Comparison of ENCODE assay signal across 7 mouse cellular contexts in the genomic region with DNA sequence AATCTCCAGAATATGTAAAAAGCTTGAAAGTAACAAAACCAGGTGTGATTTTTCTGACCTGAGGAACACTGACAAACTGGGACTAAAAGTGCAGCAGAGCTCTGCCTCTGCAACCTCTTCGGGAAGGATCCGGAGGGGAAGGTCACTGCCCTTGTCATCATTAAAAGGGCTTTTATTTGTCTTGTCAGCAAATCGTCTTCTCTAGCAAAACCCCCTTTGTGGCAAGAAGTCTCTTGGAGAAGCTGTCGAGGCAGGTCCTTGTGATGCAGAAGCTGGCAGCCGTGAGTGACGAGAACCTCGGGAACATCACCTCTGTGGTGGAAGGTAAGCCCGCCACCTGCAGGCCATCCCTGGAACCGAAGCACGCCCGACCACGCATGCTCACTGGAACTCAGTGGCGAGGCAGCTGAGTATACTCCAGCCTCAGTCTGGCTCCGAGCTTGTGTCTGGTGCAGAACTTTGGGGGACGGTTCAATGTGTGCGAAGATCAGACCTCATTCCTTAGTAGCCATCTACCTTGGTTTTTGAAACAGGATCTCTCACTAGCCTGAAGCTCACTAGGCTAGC. TPM values are rescaled to one million over a fixed set of nuclear protein-coding genes. Genes with fewer than 3 reads are reported as not detected.
DNase-seq lines count a peak whose midpoint lies in the region; ATAC-seq lines count a peak whose summit lies in the region.

No protein-coding gene starts in this region.

- H3K4me1 ChIP-seq in embryonic facial prominence, embryonic 10.5 days: peaks cover 13% of the 10 kb centered on the region
- H3K4me1 ChIP-seq in limb, embryonic 10.5 days: peaks cover 20% of the 10 kb centered on the region
- no peaks in the 10 kb centered on the region; the same call in 1 of the 2 replicates for H3K4me1 ChIP-seq in midbrain, embryonic 14.5 days (ENCODE audit: control insufficient read depth, insufficient read depth, low read length)

- peak overlapping the region; percentile 67; the same call in 1 of the 2 replicates for H3K27ac ChIP-seq in embryonic facial prominence, embryonic 10.5 days (replicated peaks)
- H3K27ac ChIP-seq in limb, embryonic 10.5 days: peak overlapping the region; percentile 72
- no peak overlapping the region for H3K27ac ChIP-seq in midbrain, embryonic 14.5 days (replicated peaks; ENCODE audit: low read depth, low read length)

- ATAC-seq in granulocyte monocyte progenitor cell, adult 5-6 weeks (replicated peaks; ENCODE audit: poor library complexity, severe bottlenecking): peak; percentile 43; the same call in 1 of the 2 replicates
- peak; percentile 84 for ATAC-seq in midbrain, embryonic 14.5 days (ENCODE audit: low FRiP score, low TSS enrichment)

- DNase-seq in adrenal gland, postnatal 25 days: peak; percentile 90
- DNase-seq in embryonic facial prominence, embryonic 10.5 days (ENCODE audit: low spot score): peak; percentile 89
- peak; percentile 80 for DNase-seq in kidney, adult 11 months
- DNase-seq in limb, embryonic 10.5 days (ENCODE audit: low spot score): peak; percentile 91
- peak; percentile 91 for DNase-seq in midbrain, embryonic 14.5 days
- peak; percentile 68 to 84 for DNase-seq in spleen, postnatal 10 days (ENCODE audit: low spot score in 2 of 2)

- H3K9me3 ChIP-seq in embryonic facial prominence, embryonic 10.5 days: no peaks in the 10 kb centered on the region
- no peaks in the 10 kb centered on the region for H3K9me3 ChIP-seq in limb, embryonic 10.5 days (replicated peaks)
- H3K9me3 ChIP-seq in midbrain, embryonic 14.5 days (ENCODE audit: control insufficient read depth, low read length): no peaks in the 10 kb centered on the region

- H3K4me3 ChIP-seq in embryonic facial prominence, embryonic 10.5 days: peak overlapping the region; percentile 39
- peak overlapping the region; percentile 32 for H3K4me3 ChIP-seq in limb, embryonic 10.5 days
- no peak overlapping the region for H3K4me3 ChIP-seq in midbrain, embryonic 14.5 days (replicated peaks; ENCODE audit: low read depth, low read length)

- peak overlapping the region; percentile 31 for H3K4me2 ChIP-seq in midbrain, embryonic 14.5 days (ENCODE audit: low read length)

- peaks cover 7% of the 10 kb centered on the region; the same call in 1 of the 2 replicates for H3K27me3 ChIP-seq in embryonic facial prominence, embryonic 10.5 days (replicated peaks; ENCODE audit: low read depth, poor library complexity, severe bottlenecking)
- no peaks in the 10 kb centered on the region for H3K27me3 ChIP-seq in limb, embryonic 10.5 days (ENCODE audit: low read depth, poor library complexity, severe bottlenecking)
- H3K27me3 ChIP-seq in midbrain, embryonic 14.5 days (ENCODE audit: control insufficient read depth, insufficient read depth, low read length): no peaks in the 10 kb centered on the region

- no peak overlapping the region for H3K9ac ChIP-seq in midbrain, embryonic 14.5 days (replicated peaks; ENCODE audit: low read length)

- H3K36me3 ChIP-seq in embryonic facial prominence, embryonic 10.5 days (replicated peaks): no peaks in the 10 kb centered on the region
- no peaks in the 10 kb centered on the region for H3K36me3 ChIP-seq in limb, embryonic 10.5 days
- peaks cover 50% of the 10 kb centered on the region for H3K36me3 ChIP-seq in midbrain, embryonic 14.5 days (ENCODE audit: control insufficient read depth, insufficient read depth, low read length)

- WGBS in embryonic facial prominence, embryonic 10.5 days: 8% methylated on average over 16 of the region's 16 CpGs
- WGBS in limb, embryonic 10.5 days: 10% methylated on average over 16 of the region's 16 CpGs
- WGBS in midbrain, embryonic 14.5 days: 9% methylated on average over 16 of the region's 16 CpGs

RNA-seq across cellular contexts. Expression of a gene that starts 27.5 kb away (rescaled TPM):
- not detected in 2 replicates for total RNA-seq in adrenal gland, postnatal 25 days (2021)
- polyA plus RNA-seq in embryonic facial prominence, embryonic 10.5 days (2016; fragmentation: Nextera tagmentation; extraction: Ambion mirVana): 0.17 TPM in 1 of 2 replicates, not detected in the other
- not detected in 2 replicates for total RNA-seq in granulocyte monocyte progenitor cell, adult 5-6 weeks (2014; fragmentation: Nextera tagmentation)
- total RNA-seq in granulocyte monocyte progenitor cell, adult 5-6 weeks (2017): not detected in 2 replicates
- polyA plus RNA-seq in limb, embryonic 10.5 days (2016; fragmentation: Nextera tagmentation; extraction: Ambion mirVana): not detected in 2 replicates
- not detected in 2 replicates for polyA plus RNA-seq in midbrain, embryonic 14.5 days (2014; fragmentation: Nextera tagmentation; extraction: Ambion mirVana)

RNA-seq across cellular contexts. Expression of a gene that starts 48.2 kb away (rescaled TPM):
- 12.5 and 14.5 TPM in 2 replicates for total RNA-seq in adrenal gland, postnatal 25 days (2021)
- 177 and 178 TPM in 2 replicates for polyA plus RNA-seq in embryonic facial prominence, embryonic 10.5 days (2016; fragmentation: Nextera tagmentation; extraction: Ambion mirVana)
- total RNA-seq in granulocyte monocyte progenitor cell, adult 5-6 weeks (2014; fragmentation: Nextera tagmentation): 148 and 183 TPM in 2 replicates
- 214 and 286 TPM in 2 replicates for total RNA-seq in granulocyte monocyte progenitor cell, adult 5-6 weeks (2017)
- 170 and 188 TPM in 2 replicates for polyA plus RNA-seq in limb, embryonic 10.5 days (2016; fragmentation: Nextera tagmentation; extraction: Ambion mirVana)
- polyA plus RNA-seq in midbrain, embryonic 14.5 days (2014; fragmentation: Nextera tagmentation; extraction: Ambion mirVana): 16.0 and 24.1 TPM in 2 replicates
